Mouse (Mus musculus): Measurements from ENCODE around the gene Lpo.
"Not testable (repeated sequence)": the region's sequence is repeated elsewhere in the genome, so short reads cannot be mapped to it uniquely, and the experiment has no call there.

Lpo gene

DNA sequence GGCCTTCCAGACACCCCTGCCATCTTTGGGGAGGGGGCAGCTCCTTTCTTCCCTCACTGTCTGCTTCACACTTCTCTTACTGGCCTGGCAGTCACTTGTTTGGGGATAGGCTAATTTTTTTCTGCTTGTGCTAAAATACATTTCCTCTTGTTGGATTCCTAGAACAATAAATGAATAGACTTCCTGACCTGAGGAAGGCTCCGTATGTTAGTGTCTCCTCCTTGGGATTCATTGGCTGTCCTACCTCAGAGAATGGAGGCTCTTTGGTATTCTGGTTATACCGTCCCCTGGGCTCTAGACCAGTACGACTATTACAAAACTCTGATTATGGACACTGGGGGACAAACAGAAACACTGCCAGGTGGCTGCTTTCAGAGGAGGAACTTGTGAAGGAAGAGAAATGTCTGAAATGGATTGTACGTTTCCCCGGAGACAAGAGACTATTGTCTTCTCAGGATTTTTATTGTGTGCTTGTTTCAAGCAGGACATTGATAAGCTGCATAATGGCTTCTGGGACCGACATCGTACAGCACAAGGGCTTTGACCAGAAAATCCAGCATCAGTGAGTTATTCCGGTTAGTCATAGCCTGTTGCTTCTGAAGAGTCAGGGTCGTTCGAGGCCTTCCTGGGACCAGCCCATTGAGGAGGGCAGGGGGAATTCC lies at the start of gene Lpo:
Lpo (minus strand) TSS at position 51 of the 662 bp plus-strand sequence.
- no peak for DNase-seq (ENCODE audit: extremely low spot score, low spot score)

DNA sequence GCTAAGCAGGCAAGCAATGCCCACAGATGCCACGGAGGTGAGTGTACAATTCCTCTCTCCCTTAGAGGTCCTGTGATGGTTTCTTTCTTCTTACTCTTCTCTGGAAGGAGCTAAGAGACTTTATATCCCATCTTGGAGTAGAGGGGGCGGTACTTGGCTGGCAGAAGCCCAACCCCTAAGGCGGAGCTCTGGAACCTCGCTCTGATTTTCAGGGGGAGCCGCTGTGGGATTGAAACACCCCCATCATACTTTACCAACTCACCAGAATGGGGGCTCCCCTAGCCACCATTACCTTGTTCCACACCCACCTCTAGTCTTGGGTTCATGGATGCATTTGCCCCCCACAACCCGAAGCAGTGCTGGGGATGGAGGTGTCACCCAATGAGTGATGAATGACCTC lies 47.3 kb upstream of the Lpo start, which contains the start of gene Epx:
Epx (minus strand) TSS at position 101 of the 400 bp plus-strand sequence.
- DNase-seq (ENCODE audit: extremely low spot score, low spot score): no peak

DNA sequence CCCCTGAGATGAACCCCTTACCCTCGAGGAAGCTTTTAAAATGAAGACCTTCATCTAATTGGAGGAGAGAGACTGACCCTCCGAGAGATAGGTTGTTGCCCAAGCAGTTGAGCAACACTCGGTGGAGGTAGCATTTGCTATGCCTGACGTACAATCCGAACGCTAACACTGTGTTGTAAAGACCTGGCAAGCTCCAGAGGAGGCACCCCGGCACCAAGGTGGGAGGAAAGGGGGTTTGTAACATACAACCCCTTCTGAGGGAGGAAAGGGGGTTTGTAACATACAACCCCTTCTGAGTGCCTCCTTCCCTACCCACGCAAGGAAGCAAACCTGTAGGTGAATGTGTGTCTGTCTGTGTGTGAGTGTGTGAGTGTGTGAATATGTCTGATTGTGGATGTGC lies 43.7 kb upstream of the Lpo start:
- no peak for DNase-seq (ENCODE audit: extremely low spot score, low spot score)

DNA sequence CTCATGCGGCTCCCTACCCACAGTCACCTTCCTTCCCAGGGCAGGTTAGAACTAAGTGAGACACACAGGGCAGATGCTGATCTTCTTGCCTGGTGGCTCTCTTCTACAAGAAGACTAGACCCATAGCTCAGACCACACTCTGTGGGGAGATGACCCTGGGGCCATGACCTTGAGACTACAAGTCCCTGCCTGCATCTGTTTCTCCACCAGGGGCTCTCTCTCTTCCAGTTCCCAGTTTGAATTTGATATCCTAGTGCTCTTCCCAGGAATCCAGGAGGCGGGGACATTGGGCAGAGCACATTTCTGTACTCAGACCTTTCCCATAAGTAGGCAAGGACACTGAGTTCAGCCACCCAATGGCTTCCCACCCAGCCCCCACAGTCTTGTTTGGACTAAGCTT lies 42.0 kb upstream of the Lpo start:
- DNase-seq (ENCODE audit: extremely low spot score, low spot score): no peak

DNA sequence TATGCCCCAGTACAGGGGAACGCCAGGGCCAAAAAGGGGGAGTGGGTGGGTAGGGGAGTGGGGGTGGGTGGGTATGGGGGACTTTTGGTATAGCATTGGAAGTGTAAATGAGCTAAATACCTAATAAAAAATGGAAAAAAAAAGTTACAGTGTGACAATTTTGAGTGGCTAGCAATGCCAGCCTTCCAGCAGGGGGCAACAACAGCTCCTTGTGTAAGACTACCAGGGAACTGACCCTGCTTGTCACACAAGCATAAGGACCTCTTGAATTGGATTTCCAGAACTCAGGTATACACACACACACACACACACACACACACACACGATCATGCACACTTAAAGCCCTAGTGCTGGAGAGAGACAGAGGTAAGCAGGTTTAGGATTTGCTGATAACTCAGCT lies 38.8 kb upstream of the Lpo start:
- not testable (repeated sequence) for DNase-seq (ENCODE audit: extremely low spot score, low spot score)

DNA sequence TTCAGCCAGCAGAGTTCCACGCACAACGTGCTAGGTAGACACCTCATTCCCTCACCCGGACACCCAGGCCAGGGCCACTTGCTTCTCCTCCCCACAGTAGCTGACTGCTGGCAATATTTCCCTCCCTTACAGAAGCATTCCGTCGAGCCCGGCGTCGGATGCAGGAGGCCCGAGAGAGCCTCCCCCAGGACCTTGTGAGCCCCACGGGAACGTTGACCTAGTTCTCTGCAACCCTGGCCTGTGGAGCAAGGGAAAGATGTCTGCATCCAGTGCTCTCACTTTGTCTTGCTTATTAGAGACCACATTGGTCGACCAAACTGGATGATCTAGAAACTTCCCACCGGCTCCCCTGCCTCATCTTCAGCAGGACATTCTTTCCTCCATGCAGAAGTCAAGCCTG lies 34.7 kb upstream of the Lpo start:
- DNase-seq (ENCODE audit: extremely low spot score, low spot score): no peak

DNA sequence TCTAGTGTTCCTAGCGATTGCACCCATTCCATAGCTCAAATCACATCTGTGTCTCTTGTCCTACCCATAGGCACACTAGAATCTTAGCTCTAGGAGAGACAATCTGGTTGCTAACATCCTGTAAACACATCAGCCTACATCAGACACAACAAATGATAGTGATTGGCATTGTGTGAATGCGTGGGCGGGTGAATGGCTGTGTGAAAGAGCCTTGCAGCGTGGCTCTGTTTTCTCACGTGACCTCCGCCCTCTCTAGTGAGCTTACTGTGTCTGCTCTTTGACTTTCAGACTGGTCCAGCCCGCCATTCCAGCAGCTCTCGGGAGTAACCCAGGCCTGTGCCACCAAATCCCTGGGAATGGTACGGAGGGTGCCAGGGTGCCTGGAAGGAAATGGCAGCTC lies 32.3 kb upstream of the Lpo start:
- DNase-seq (ENCODE audit: extremely low spot score, low spot score): no peak

DNA sequence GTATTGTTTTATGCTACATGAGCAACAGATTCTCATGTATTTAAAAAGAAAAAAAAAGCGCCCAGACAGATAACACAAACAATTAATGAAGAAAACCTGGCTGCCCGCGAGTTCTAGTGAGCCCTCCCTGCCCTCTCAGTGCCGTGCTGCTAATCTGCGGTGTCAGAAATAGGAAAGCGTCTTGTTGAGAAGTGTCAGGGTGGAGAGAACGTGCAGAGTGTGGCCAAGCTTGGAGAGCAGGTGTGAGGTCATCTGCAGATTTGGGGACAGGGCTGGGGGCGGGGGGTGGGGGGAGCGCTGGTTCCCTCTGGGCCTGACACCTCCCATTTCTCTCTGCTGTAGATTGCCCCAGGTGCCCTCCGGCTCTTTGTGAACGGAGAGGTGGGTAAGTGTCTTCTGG lies 31.2 kb upstream of the Lpo start:
- no peak for DNase-seq (ENCODE audit: extremely low spot score, low spot score)

DNA sequence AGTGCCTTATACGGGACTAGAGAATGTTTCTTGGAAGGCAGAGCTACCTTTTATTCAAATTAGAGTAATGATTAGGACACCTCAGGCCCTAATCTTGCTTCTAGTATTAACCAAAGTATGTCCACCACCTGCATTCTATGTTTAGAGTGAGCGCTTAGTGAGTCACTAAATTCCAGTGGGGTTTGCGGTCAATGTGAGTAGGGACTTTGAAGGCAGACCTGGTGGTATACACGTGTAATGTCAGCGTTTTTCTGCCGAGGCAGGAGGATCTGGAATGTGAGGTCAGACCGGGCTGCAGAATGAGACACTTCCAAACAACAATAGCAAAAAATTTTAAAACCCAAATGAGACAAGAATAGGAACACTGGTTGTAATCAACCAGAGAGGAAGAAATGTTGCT lies 26.5 kb upstream of the Lpo start:
- no peak for DNase-seq (ENCODE audit: extremely low spot score, low spot score)

DNA sequence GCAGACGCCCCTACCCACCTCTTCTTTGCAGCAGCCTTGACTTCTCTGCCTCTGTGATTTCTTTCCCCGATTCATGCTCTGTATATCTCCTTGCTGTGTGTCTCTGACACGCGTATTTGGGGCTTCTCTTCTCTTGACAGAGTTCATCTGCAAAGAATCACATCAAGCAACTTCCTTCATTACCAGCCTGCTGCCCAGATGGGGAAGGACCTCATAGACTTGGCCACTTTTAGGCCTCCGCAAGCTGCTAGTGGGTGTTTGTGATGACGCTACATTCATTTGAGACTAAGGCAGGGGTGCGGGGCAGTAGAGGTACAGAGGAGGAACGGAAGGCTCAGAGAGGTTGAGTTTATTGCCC lies 25.5 kb upstream of the Lpo start:
- DNase-seq (ENCODE audit: extremely low spot score, low spot score): no peak

DNA sequence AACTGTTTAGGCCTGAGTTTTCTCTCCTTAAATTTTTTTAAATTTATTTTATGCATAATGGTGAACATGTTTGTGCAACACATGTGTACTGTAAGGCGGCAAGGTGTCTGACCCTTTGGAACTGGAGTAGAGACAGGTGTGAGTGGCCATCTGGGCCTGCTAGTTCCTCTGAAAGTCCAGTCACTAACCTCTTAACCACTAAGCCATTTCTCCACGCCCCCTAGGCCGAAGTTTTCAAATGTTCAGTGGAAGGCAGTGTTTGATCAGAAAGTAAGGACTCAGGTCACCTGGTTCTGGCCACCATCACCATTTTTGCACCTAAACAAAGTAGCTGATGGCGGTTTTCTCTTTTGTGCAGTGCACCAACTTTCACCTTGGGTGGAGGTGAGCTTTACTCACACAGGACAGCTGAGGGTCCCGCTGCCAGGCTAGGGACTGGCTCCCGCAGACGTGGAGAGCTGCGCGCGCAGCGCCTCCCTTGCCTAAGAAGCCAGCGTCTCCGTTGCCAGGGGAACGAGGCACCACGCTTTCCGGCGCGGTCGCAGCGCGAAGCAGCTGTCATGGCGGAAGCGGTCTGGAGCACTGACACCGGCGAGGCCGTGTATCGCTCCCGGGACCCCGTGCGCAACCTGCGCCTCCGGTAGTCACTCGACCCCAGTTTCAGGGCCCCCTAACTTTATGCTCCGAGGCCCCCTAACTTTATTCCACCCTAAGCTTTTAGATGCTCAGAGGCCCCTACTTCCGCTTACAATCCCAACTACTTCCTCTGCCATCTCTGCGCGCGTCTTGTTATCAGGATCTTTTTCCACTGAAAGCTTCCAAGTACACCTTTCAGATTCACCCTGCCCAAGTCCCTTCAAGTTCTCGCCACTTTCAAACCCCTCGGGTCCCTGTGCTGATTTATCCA lies 24.9 kb upstream of the Lpo start, which contains the start of gene Mks1:
Mks1 (plus strand) TSS at position 526 of the 907 bp plus-strand sequence.
- peak; percentile 96 for DNase-seq (ENCODE audit: extremely low spot score, low spot score)

DNA sequence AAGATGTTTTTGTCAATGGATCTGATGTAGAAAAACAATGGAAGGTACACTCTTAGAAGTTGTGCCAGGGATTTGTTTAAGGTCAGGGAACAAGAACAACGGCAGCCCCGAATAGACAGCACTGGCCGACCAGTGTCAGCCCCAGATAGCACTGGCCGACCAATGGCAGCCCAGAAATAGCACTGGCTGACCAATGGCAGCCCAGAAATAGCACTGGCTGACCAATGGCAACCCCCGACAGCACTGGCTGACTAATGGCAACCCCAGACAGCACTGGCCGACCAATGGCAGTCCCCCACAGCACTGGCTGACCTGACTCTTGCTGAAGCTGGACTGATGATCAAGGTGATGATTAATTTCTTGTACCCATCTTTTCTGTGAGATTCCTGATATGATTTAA lies 19.8 kb upstream of the Lpo start:
- DNase-seq (ENCODE audit: extremely low spot score, low spot score): no peak

DNA sequence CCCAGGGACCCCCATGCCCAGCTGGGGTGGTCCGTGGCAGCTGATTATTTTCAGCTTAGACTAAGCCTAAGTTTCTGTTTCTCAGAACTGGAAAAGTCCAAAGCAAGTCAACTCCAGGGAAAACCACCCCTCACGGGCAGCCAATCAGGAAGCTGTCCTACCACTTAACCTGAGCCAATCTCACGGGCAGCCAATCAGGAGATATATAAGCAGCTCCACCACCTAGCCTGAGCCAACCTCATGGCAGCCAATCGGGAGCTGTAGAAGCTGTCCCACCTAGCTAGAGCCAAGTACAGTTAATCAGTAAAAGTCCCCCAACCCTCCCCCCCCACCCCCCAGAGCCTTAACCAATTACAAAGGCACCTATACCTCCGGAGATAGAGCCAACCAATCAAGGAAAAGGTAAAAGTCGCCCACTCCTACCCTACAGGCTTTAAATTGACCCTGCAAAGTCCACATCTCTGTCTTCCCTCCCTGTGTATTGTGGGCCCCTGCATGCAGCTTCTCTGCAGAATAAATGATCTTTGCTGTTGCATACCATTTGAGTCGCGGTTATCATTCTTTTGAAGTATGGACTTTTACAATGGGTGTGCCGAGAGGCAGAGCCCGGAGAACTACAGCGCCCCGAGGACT lies 19.0 kb upstream of the Lpo start:
- DNase-seq (ENCODE audit: extremely low spot score, low spot score): no peak

DNA sequence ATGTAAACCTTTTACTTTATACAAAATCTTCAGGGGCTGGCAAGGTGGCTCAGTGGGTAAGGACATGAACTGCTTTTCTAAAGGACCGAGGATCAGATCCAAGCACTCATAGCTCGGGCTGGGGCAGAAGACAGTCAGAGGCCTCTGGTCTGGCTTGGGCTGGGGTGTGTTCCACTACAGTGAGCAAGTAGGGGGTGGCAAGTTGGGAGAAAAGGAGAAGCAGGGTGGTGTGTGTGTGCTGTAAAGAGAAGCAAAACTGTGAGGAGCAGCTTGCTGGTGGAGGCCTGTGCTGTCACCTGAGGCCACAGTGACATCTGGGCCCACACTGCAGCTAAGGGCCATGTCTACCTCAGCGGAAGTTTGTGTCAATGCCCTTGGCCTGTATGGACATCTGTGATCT lies 13.3 kb upstream of the Lpo start:
- no peak for DNase-seq (ENCODE audit: extremely low spot score, low spot score)

DNA sequence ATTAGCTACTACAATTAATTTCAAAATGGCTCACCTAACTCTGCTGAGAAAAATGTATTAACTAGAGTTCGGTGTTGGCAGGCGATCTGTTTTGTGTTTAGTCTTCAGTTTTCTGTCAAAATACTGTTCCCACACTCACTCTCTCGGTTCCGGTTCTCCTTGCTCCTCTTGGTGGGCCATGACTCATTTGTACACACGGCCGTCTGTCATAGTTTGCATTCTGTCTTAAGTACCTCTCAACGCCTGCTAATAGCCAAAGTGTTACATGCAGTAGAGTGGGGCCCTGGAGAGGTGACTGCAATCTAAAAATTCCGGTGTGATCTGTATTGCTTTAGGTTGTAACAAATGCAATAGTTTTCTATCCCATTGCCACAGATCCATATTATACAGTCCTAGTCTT lies 12.6 kb upstream of the Lpo start:
- DNase-seq (ENCODE audit: extremely low spot score, low spot score): no peak

DNA sequence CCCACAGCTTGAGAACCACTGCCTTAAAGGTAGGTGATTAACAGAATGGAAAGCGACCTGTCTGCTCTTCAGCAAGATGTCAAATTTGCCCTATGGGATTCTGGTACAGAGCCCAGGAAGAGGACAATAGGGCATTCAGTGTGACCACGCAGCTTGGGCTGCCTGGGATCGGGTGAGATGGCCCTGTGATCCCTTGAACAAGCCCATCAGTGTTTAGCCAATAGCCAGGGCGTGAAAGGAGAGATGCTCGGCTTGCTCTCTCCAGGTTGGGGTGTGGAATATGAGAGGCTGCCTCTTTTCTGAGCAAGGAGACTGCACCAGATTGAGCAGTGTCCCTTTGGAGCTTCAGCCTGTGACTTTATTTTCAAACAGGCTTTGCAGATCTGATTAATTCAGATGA lies 6.6 kb downstream of the Lpo start:
- DNase-seq (ENCODE audit: extremely low spot score, low spot score): no peak

DNA sequence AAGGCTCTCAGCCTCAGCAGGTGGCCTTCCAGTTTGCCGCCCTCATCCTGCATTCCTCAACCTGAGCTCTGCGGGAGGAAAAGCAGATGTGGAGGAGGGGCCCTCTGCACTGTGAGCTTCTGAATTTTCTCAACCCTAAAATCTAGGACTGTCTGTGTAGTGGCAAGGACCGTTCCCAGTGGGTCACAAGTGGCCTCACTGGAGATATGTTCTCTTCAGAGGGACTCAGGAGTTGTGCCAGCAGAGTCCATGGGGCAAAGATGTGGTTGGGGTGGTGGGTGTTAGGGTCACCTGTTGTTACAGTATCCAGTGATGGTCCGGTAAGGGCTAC lies 10.7 kb downstream of the Lpo start:
- DNase-seq (ENCODE audit: extremely low spot score, low spot score): no peak

DNA sequence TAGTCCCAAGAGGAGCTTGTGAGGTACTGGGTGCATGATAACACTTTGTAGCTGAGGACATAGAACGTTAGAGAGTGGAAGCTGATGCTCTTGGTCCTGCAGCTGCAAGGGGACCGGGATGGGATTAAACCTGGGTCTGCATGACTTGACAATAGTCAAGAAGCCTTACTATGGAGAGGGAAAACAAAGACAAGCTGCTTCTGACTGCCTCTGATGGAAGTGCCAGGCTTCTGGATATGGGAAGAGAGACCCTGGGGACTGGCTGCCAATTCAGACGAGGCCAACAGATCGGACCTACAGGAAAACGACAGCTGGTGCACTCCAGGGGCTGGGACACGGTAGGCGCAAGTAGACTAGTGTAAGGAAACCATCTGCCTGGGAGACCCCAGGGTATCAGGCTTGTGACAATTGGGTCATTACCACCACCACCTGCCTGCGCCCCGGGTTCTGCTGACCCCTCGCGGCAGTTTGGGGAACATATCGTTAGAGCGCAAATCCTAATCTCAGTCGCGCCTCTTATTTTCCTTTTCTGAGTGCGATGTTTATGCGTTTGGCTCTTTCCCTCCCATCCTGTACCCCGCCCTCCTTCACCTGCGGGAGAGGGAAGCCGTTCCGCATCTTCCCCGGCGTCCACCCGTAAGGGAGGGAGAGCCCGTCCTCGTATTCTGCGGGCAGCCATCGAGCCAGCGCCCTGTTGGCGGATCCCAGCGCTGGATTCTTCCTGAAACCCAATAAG lies 11.2 kb downstream of the Lpo start:
- peak; percentile 59 for DNase-seq (ENCODE audit: extremely low spot score, low spot score)

DNA sequence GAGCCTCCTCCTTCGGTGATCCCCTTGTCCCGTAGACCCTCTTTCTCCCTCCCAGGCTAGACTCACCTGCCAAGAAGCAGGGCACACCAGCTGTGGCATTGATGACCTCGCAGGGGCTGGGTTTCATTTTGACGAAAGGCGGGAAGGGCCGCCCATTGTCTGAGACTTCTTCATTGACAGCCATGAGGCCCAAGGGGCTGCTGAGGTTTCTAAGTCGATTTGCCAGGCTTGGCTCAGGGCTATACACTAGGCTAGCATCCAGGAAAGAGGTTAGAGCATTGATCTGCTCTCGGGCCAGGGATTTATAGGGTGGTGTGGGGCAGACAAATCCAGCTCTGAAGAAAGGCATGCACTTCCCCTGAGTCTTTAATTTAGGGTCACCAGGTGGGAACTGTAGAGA lies 13.3 kb downstream of the Lpo start:
- DNase-seq (ENCODE audit: extremely low spot score, low spot score): no peak

DNA sequence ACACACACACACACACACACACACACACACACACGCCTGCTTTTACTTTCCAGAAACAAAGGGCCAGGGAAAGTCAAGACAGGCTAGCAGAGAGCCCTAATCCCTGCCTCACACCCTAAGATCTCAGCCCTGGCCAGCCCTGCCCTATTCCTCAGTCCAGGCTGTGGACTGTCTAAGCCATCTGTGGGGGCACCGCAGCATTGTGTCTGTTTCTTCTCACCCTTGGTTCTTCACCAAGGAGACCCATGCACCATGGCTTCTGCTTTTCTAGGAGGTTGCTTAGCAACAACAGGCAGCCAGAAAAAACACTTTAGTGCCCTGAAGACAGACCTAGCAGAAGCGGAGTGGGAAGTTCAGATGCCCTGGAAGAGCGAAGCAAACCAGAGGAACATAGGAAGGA lies 16.7 kb downstream of the Lpo start:
- no peak for DNase-seq (ENCODE audit: extremely low spot score, low spot score)

DNA sequence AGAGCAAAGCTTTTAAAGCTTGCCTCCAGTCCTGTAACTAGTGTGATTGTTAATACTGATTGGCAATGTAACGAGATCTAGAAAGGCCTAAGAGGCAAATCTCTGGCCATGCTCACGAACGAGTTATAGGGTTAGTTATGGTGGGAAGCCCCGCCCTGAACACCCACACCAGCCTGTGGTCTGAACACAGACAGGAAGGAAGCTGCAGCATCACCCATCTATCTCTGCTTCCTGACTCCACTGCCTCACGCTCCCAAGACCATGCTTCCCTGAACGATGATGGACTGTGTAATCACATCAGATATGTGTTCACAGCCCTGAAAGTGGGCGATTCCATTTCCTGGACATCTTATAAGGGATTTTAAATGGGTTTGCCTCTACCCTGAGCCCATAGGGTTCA lies 19.9 kb downstream of the Lpo start:
- no peak for DNase-seq (ENCODE audit: extremely low spot score, low spot score)

DNA sequence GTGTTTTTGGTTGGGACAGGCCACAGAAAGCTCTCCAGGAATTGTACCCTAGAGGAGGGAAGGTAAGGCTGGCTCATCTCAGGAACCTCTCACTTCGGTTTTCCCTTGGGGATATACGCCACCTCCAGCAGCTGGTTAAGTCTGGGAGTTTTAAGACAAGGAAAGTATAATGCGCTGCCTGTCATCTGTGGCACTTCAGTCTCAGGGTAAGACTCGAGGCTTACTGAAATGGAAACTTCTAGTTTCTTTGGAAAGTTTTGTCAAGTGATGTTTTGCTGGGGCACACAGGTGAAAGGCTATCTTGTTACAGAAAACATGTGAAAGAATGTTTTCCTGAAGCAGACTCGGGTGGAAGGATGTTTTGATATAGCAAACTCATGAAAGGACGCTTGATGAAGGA lies 20.7 kb downstream of the Lpo start:
- DNase-seq (ENCODE audit: extremely low spot score, low spot score): no peak
